In genomic region chr3:146994670-146995415, GRCm38 (mm10) we compare ENCODE assay signal across 9 mouse cellular contexts.
DNase-seq lines count a peak whose midpoint lies in the region; ATAC-seq lines count a peak whose summit lies in the region.
"Had no signal": no experiment of that assay in that cellular context is flagged by ENCODE, and none has a peak within 500 bp of the region (broad histone marks: within the 10 kb centered on the region; RNA-seq: fewer than 3 reads in every experiment).

No protein-coding gene starts in this region.

- ATAC-seq in forebrain, embryonic 15.5 days (replicated peaks): peak; percentile 57; the same call in 1 of the 2 replicates
- ATAC-seq in limb, embryonic 11.5 days (ENCODE audit: insufficient number of reproducible peaks, low FRiP score, low TSS enrichment, low read depth): no peak
- no peak for ATAC-seq in embryonic facial prominence, embryonic 14.5 days (ENCODE audit: low read depth)
- ATAC-seq in megakaryocyte, adult 5-6 weeks (ENCODE audit: poor library complexity, severe bottlenecking): 0 out of 2 replicates have a peak, but pooled peaks have one; percentile 21

- no peaks in the 10 kb centered on the region for H3K9me3 ChIP-seq in forebrain, embryonic 15.5 days
- H3K9me3 ChIP-seq in forebrain, embryonic 10.5 days: no peaks in the 10 kb centered on the region
- H3K9me3 ChIP-seq in limb, embryonic 11.5 days (ENCODE audit: control insufficient read depth, low read length): no peaks in the 10 kb centered on the region
- H3K9me3 ChIP-seq in limb, embryonic 10.5 days (replicated peaks): no peaks in the 10 kb centered on the region
- H3K9me3 ChIP-seq in embryonic facial prominence, embryonic 14.5 days (ENCODE audit: control insufficient read depth, low read length): no peaks in the 10 kb centered on the region

- H3K4me2 ChIP-seq in forebrain, embryonic 15.5 days (replicated peaks): peak overlapping the region; percentile 10
- peak overlapping the region; percentile 8; the same call in 1 of the 2 replicates for H3K4me2 ChIP-seq in limb, embryonic 11.5 days (ENCODE audit: low read depth, severe bottlenecking)
- peak overlapping the region; percentile 48 for H3K4me2 ChIP-seq in embryonic facial prominence, embryonic 14.5 days (ENCODE audit: low read depth, low read length)

- H3K36me3 ChIP-seq in forebrain, embryonic 15.5 days: no peaks in the 10 kb centered on the region
- no peaks in the 10 kb centered on the region for H3K36me3 ChIP-seq in forebrain, embryonic 10.5 days (replicated peaks)
- H3K36me3 ChIP-seq in limb, embryonic 11.5 days (ENCODE audit: control insufficient read depth, insufficient read depth, low read length): no peaks in the 10 kb centered on the region
- H3K36me3 ChIP-seq in limb, embryonic 10.5 days: no peaks in the 10 kb centered on the region
- H3K36me3 ChIP-seq in embryonic facial prominence, embryonic 14.5 days (ENCODE audit: control insufficient read depth, insufficient read depth, low read length): no peaks in the 10 kb centered on the region

- no peak overlapping the region for H3K27ac ChIP-seq in forebrain, embryonic 15.5 days (replicated peaks)
- no peak overlapping the region for H3K27ac ChIP-seq in forebrain, embryonic 10.5 days
- no peak overlapping the region for H3K27ac ChIP-seq in limb, embryonic 11.5 days (replicated peaks; ENCODE audit: low read depth, low read length)
- no peak overlapping the region for H3K27ac ChIP-seq in limb, embryonic 10.5 days
- H3K27ac ChIP-seq in embryonic facial prominence, embryonic 14.5 days (replicated peaks; ENCODE audit: low read depth, low read length): no peak overlapping the region

- H3K4me3 ChIP-seq in forebrain, embryonic 15.5 days: no peak overlapping the region
- H3K4me3 ChIP-seq in forebrain, embryonic 10.5 days: no peak overlapping the region
- no peak overlapping the region for H3K4me3 ChIP-seq in limb, embryonic 11.5 days (ENCODE audit: low read depth, low read length)
- H3K4me3 ChIP-seq in limb, embryonic 10.5 days: no peak overlapping the region
- H3K4me3 ChIP-seq in embryonic facial prominence, embryonic 14.5 days (ENCODE audit: low read depth, low read length): peak overlapping the region; percentile 17; the same call in 1 of the 2 replicates

- H3K4me1 ChIP-seq in forebrain, embryonic 15.5 days: peaks cover 3% of the 10 kb centered on the region
- H3K4me1 ChIP-seq in forebrain, embryonic 10.5 days: no peaks in the 10 kb centered on the region
- peaks cover 3% of the 10 kb centered on the region; the same call in 1 of the 2 replicates for H3K4me1 ChIP-seq in limb, embryonic 11.5 days (ENCODE audit: control insufficient read depth, insufficient read depth, low read length)
- peaks cover 18% of the 10 kb centered on the region for H3K4me1 ChIP-seq in limb, embryonic 10.5 days
- no peaks in the 10 kb centered on the region for H3K4me1 ChIP-seq in embryonic facial prominence, embryonic 14.5 days (ENCODE audit: control insufficient read depth, insufficient read depth, low read length)

- H3K9ac ChIP-seq in forebrain, embryonic 15.5 days (replicated peaks): no peak overlapping the region
- no peak overlapping the region for H3K9ac ChIP-seq in limb, embryonic 11.5 days (ENCODE audit: low read length)
- no peak overlapping the region for H3K9ac ChIP-seq in embryonic facial prominence, embryonic 14.5 days (ENCODE audit: low read depth, low read length)

- 64% methylated on average over 15 of the region's 15 CpGs for WGBS in forebrain, embryonic 15.5 days
- WGBS in forebrain, embryonic 10.5 days: 78% methylated on average over 15 of the region's 15 CpGs
- WGBS in limb, embryonic 11.5 days: 67% methylated on average over 15 of the region's 15 CpGs
- WGBS in limb, embryonic 10.5 days: 70% methylated on average over 15 of the region's 15 CpGs
- 45% methylated on average over 15 of the region's 15 CpGs for WGBS in embryonic facial prominence, embryonic 14.5 days

- no peaks in the 10 kb centered on the region for H3K27me3 ChIP-seq in forebrain, embryonic 15.5 days
- H3K27me3 ChIP-seq in forebrain, embryonic 10.5 days (ENCODE audit: poor library complexity, severe bottlenecking): no peaks in the 10 kb centered on the region
- no peaks in the 10 kb centered on the region for H3K27me3 ChIP-seq in limb, embryonic 11.5 days (ENCODE audit: control insufficient read depth, insufficient read depth, low read length)
- no peaks in the 10 kb centered on the region for H3K27me3 ChIP-seq in limb, embryonic 10.5 days (ENCODE audit: low read depth, poor library complexity, severe bottlenecking)
- no peaks in the 10 kb centered on the region for H3K27me3 ChIP-seq in embryonic facial prominence, embryonic 14.5 days (replicated peaks; ENCODE audit: control insufficient read depth, insufficient read depth, low read length)

- DNase-seq in forebrain, embryonic 10.5 days (ENCODE audit: extremely low spot score, low spot score): no peak
- no peak for DNase-seq in limb, embryonic 11.5 days (ENCODE audit: low spot score)
- no peak for DNase-seq in limb, embryonic 10.5 days (ENCODE audit: low spot score)
- DNase-seq in embryonic facial prominence, embryonic 14.5 days (ENCODE audit: low spot score): peak; percentile 36
- DNase-seq in thymus, postnatal 25 days: no peak
- no peak for DNase-seq in adrenal gland, adult 18-20 months (ENCODE audit: low spot score in 2 of 2)
- DNase-seq: thymus, adult 18-20 months had no signal

Comparison
In these comparisons a context has a peak if more than half of its experiments do, and no peak if none do; other contexts are left out.
1. ATAC-seq: peak in forebrain, embryonic 15.5 days (single experiment) and megakaryocyte, adult 5-6 weeks (single experiment); none in limb, embryonic 11.5 days (single experiment) and embryonic facial prominence, embryonic 14.5 days (single experiment).
2. Peak in every context shown above with its lines, with median percentiles within 50 percentile points of each other: H3K4me2 ChIP-seq.